Mouse (Mus musculus) thymus, adult 2 months (tissue): ENCODE measurements around the gene Kirrel3.

Experiments
- CTCF ChIP-seq: fragments of 200-500 bp; IDR thresholded peaks from 2 replicates; pipeline ENCODE4 v1.5.1; 2012; ENCODE audit warnings: mild to moderate bottlenecking, control low read depth, low read length, moderate library complexity, borderline replicate concordance; ENCODE audit not compliant: control insufficient read depth, poor library complexity, insufficient read depth; ENCODE audit errors: extremely low read depth
- POLR2A ChIP-seq: fragments of 200-500 bp; IDR thresholded peaks from 2 replicates; pipeline ENCODE4 v1.6.1; 2012; ENCODE audit warnings: mild to moderate bottlenecking, low read length, control low read depth, moderate library complexity; ENCODE audit not compliant: control insufficient read depth, poor library complexity, insufficient read depth; ENCODE audit errors: extremely low read depth

DNA sequence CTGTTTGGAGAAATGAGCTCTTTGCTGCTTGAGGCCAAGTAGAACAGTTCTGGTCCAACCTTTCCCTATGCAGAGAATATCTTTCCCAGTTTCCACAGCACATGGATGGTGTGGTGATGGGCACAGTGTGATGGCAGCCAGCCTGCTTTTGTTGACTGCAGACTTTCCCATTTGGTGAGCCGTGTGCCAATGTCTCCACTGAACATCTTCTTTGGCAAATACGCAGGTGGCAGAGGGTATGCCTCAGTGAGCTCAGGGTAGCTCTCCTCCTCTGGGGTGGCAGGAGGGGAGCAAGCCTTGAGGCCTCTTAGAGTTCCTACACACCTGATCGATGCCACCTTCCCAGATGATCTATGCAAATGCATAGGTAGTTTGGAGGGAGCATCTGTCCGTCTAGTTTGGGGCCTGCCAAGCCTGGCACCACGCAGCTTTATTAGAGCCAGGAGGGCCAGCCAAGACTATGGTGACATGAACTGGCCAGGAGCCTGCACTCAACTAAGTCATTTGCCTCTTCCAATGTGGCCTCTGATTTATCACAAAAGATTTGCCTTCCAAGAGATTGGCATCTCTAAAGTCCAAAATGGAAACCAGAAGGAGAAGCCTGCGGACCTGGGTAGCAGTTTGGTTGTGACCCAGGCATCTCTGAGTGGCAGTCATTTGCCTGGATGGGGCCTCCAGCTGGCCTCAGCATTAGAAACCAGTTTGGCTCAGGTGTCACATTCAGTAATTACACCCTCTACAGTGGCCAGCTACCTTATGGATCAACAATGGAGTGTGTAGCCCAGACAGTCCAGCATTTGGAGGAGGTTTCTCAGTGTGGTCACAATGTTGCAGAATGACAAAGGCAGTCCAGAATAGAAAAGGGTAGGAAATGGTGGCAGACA, 127.4 kb downstream of the Kirrel3 start:
- no peak for TF ChIP-seq CTCF
- TF ChIP-seq POLR2A = no peak
